Mouse (Mus musculus) lung, adult 2 months (tissue): Measurements from ENCODE around the gene Wfikkn1. TPM values are rescaled to one million over a fixed set of nuclear protein-coding genes. Genes with fewer than 3 reads are reported as not detected.

Source experiments
- DNase-seq: peaks from one replicate; pipeline ENCODE4 v3.0.0; 2022
- H3K4me1 ChIP-seq: fragments of 200-500 bp; 2 replicates; pipeline ENCODE4 v1.6.1; 2011; ENCODE audit warnings: low read length; ENCODE audit not compliant: control insufficient read depth, insufficient read depth
- H3K4me3 ChIP-seq: fragments of 200-500 bp; replicated peaks from 2 replicates; pipeline ENCODE3; 2011; ENCODE audit warnings: low read depth, mild to moderate bottlenecking, control low read depth, low read length; ENCODE audit errors: extremely low read depth
- CTCF ChIP-seq: fragments of 200-500 bp; IDR thresholded peaks from 2 replicates; pipeline ENCODE4 v1.5.1; 2011; ENCODE audit warnings: mild to moderate bottlenecking, low read length, control low read depth; ENCODE audit not compliant: insufficient read depth
- POLR2A ChIP-seq: fragments of 200-500 bp; IDR thresholded peaks from 2 replicates; pipeline ENCODE4 v1.6.1; 2011; ENCODE audit warnings: low read depth, mild to moderate bottlenecking, control low read depth, low read length, borderline replicate concordance; ENCODE audit errors: extremely low read depth
- WGBS: fragments of 180-500 bp; shearing (Covaris S2); methylation state at CpG from one replicate; pipeline ENCODE4 v1.1.7; 2018; 5-methylcytosine and 5-hydroxymethylcytosine counted together
- polyA plus RNA-seq: library from polyadenylated mRNA; depleted of rRNA; stranded (reverse); fragments of >200 nt; gene quantifications from 2 replicates; pipeline ENCODE4 v1.2.3, GENCODE M21; 2012

Wfikkn1 gene
- polyA plus RNA-seq, 1 experiment = 1.4 TPM

- WGBS = 93% methylated on average over 19 of the region's 19 CpGs
- peaks cover 3% of the 10 kb centered on the region for H3K4me1 ChIP-seq
- no peak overlapping the region for H3K4me3 ChIP-seq
- no peak for DNase-seq
- TF ChIP-seq POLR2A (no peak), CTCF (no peak)
These were observed 2.0 kb downstream of the Wfikkn1 start for GRCm38 (mm10) chr17:25878611-25879180.

- Histone ChIP-seq H3K4me3 (no peak overlapping the region), H3K4me1 (peaks cover 3% of the 10 kb centered on the region)
- no peak for TF ChIP-seq CTCF
- no peak for TF ChIP-seq POLR2A
- DNase-seq = no peak
- WGBS = 90% methylated on average over 32 of the region's 32 CpGs
These were observed 2.7 kb downstream of the Wfikkn1 start for GRCm38 (mm10) chr17:25877741-25878610.

GRCm38 (mm10) chr17:25877025-25877424 is 3.6 kb downstream of the Wfikkn1 start:
- no peak for DNase-seq
- 87% methylated on average over 3 of the region's 3 CpGs for WGBS
- no peak for TF ChIP-seq POLR2A
- no peak for TF ChIP-seq CTCF
- Histone ChIP-seq H3K4me3 (no peak overlapping the region), H3K4me1 (peaks cover 3% of the 10 kb centered on the region)

- Histone ChIP-seq H3K4me1 (peaks cover 3% of the 10 kb centered on the region), H3K4me3 (no peak overlapping the region)
- DNase-seq = no peak
- TF ChIP-seq POLR2A (no peak), CTCF (no peak)
- 60% methylated on average over 10 of the region's 10 CpGs for WGBS
These were observed 4.2 kb downstream of the Wfikkn1 start for GRCm38 (mm10) chr17:25876347-25876915.

GRCm38 (mm10) chr17:25875171-25876136 is 5.2 kb downstream of the Wfikkn1 start:
- DNase-seq = peak; percentile 86
- H3K4me1 ChIP-seq = peaks cover 3% of the 10 kb centered on the region
- peak overlapping the region; percentile 98 for H3K4me3 ChIP-seq
- under 1% methylated on average over 59 of the region's 59 CpGs for WGBS
- peak; percentile 90 for TF ChIP-seq POLR2A
- TF ChIP-seq CTCF = no peak

GRCm38 (mm10) chr17:25874721-25875170 is 5.9 kb downstream of the Wfikkn1 start, which contains the start of gene Mettl26:
Gene Mettl26 (plus strand): TSS chr17:25875074.
- DNase-seq = peak; percentile 96
- peak; percentile 23; the same call in 1 of the 2 replicates for TF ChIP-seq POLR2A
- TF ChIP-seq CTCF = no peak; the same call in 1 of the 2 replicates
- peak within 1 kb of the TSS; percentile 98 for H3K4me3 ChIP-seq
- under 1% methylated on average over 25 of the region's 25 CpGs for WGBS
- peaks cover 3% of the 10 kb centered on the region for H3K4me1 ChIP-seq

GRCm38 (mm10) chr17:25874148-25874720 is 6.4 kb downstream of the Wfikkn1 start:
- WGBS = 13% methylated on average over 14 of the region's 14 CpGs
- Histone ChIP-seq H3K4me1 (peaks cover 3% of the 10 kb centered on the region), H3K4me3 (peak overlapping the region; percentile 98)
- no peak for DNase-seq
- no peak for TF ChIP-seq POLR2A
- TF ChIP-seq CTCF = no peak

- WGBS = 65% methylated on average over 11 of the region's 11 CpGs
- peaks cover 8% of the 10 kb centered on the region for H3K4me1 ChIP-seq
- TF ChIP-seq CTCF = no peak
- TF ChIP-seq POLR2A = no peak
- DNase-seq = no peak
- H3K4me3 ChIP-seq = no peak overlapping the region
These were observed 7.1 kb downstream of the Wfikkn1 start for GRCm38 (mm10) chr17:25873405-25874147.
